Mouse (Mus musculus) CH12.LX (cell line): Measurements from ENCODE around the gene Spata31d1b. TPM values are rescaled to one million over a fixed set of nuclear protein-coding genes. Genes with fewer than 3 reads are reported as not detected.
"Not testable (repeated sequence)": the region's sequence is repeated elsewhere in the genome, so short reads cannot be mapped to it uniquely, and the experiment has no call there.

Experiments
- DNase-seq: peaks from one replicate; pipeline ENCODE4 v3.0.0-alpha.2; 2013; ENCODE audit errors: extremely low read depth
- H3K27ac ChIP-seq: 2 replicates; pipeline ENCODE4 v1.5.1; 2012; ENCODE audit warnings: low read depth, mild to moderate bottlenecking, control low read depth, moderate library complexity; ENCODE audit not compliant: insufficient read depth
- H3K27me3 ChIP-seq: replicated peaks from 2 replicates; pipeline ENCODE3; 2012; ENCODE audit warnings: inconsistent platforms
- H3K36me3 ChIP-seq, 2 experiments: replicated peaks in 1 of 2; 2 replicates each; pipeline versions ENCODE3 to v1.6.1; 2012; ENCODE audit warnings: inconsistent platforms in 1 of 2, low read length in 1 of 2, mild to moderate bottlenecking in 1 of 2, mixed read lengths in 1 of 2, moderate library complexity in 1 of 2; ENCODE audit not compliant: control insufficient read depth in 1 of 2, insufficient read depth in 1 of 2
- H3K4me1 ChIP-seq, 2 experiments: 2 replicates each; pipeline ENCODE4 v1.6.1; 2012; ENCODE audit warnings: inconsistent platforms in 1 of 2, moderate library complexity in 1 of 2; ENCODE audit not compliant: insufficient read depth in 2 of 2, control insufficient read depth in 1 of 2
- H3K4me2 ChIP-seq: 2 replicates; pipeline ENCODE4 v1.6.1; 2012; ENCODE audit warnings: low read depth, mild to moderate bottlenecking, control low read depth; ENCODE audit not compliant: poor library complexity, insufficient read depth, severe bottlenecking
- H3K4me3 ChIP-seq, 3 experiments: fragments of 150-350 bp in 1 of 3; sonication (generic) in 1 of 3; replicated peaks in 1 of 3; 2 replicates each; pipeline versions ENCODE3 to v1.5.1; 2011 to 2012; ENCODE audit warnings: low read depth in 2 of 3, low read length in 2 of 3, mild to moderate bottlenecking in 2 of 3, moderate library complexity in 2 of 3, control low read depth in 1 of 3, improper control_type of control experiment in 1 of 3, inconsistent platforms in 1 of 3, mixed read lengths in 1 of 3; ENCODE audit not compliant: poor library complexity in 1 of 3
- H3K79me2 ChIP-seq: replicated peaks from 2 replicates; pipeline ENCODE4 v1.6.1; 2012; ENCODE audit warnings: mild to moderate bottlenecking, moderate library complexity; ENCODE audit not compliant: control insufficient read depth, poor library complexity, insufficient read depth, severe bottlenecking; ENCODE audit errors: extremely low read depth
- H3K9ac ChIP-seq: 2 replicates; pipeline ENCODE4 v1.6.1; 2012; ENCODE audit warnings: low read depth, mild to moderate bottlenecking, control low read depth, moderate library complexity; ENCODE audit not compliant: insufficient read depth
- H3K9me3 ChIP-seq: replicated peaks from 2 replicates; pipeline ENCODE3; 2012; ENCODE audit warnings: low read length, inconsistent platforms, mixed read lengths
- BHLHE40 ChIP-seq: IDR thresholded peaks from 2 replicates; pipeline ENCODE4 v1.6.1; 2011; ENCODE audit warnings: mild to moderate bottlenecking, low read depth, low read length, improper control_type of control experiment
- CHD2 ChIP-seq: IDR thresholded peaks from 2 replicates; pipeline ENCODE4 v1.6.1; 2011; ENCODE audit warnings: low read length, improper control_type of control experiment
- CTCF ChIP-seq, 2 experiments: IDR thresholded peaks in 1 of 2; conservative IDR thresholded peaks in 1 of 2; 2 replicates each; pipeline ENCODE4 v1.5.1; 2011 to 2012; ENCODE audit warnings: low read depth in 2 of 2, low read length in 2 of 2, improper control_type of control experiment in 1 of 2, inconsistent platforms in 1 of 2, mild to moderate bottlenecking in 1 of 2, moderate library complexity in 1 of 2
- ELF1 ChIP-seq: IDR thresholded peaks from 2 replicates; pipeline ENCODE4 v1.6.1; 2014; ENCODE audit warnings: low read depth, mild to moderate bottlenecking, inconsistent platforms, low read length, improper control_type of control experiment
- JUND ChIP-seq: conservative IDR thresholded peaks from 2 replicates; pipeline ENCODE4 v1.6.1; 2011; ENCODE audit warnings: low read depth, low read length, improper control_type of control experiment
- KAT2A ChIP-seq: IDR thresholded peaks from 2 replicates; pipeline ENCODE4 v1.6.1; 2012; ENCODE audit warnings: low read length, improper control_type of control experiment, inconsistent platforms; ENCODE audit not compliant: insufficient replicate concordance
- MAX ChIP-seq: IDR thresholded peaks from 2 replicates; pipeline ENCODE4 v1.6.1; 2011; ENCODE audit warnings: low read length, improper control_type of control experiment
- MAZ ChIP-seq: IDR thresholded peaks from 2 replicates; pipeline ENCODE4 v1.6.1; 2012; ENCODE audit warnings: low read depth, mild to moderate bottlenecking, inconsistent platforms, low read length, improper control_type of control experiment, moderate library complexity
- MEF2A ChIP-seq: IDR thresholded peaks from 2 replicates; pipeline ENCODE4 v1.6.1; 2014; ENCODE audit warnings: low read depth, mild to moderate bottlenecking, inconsistent platforms, low read length, improper control_type of control experiment, borderline replicate concordance
- MXI1 ChIP-seq: IDR thresholded peaks from 2 replicates; pipeline ENCODE4 v1.6.1; 2011; ENCODE audit warnings: mild to moderate bottlenecking, low read depth, low read length, improper control_type of control experiment
- NELFE ChIP-seq: IDR thresholded peaks from 2 replicates; pipeline ENCODE4 v1.6.1; 2011; ENCODE audit warnings: low read depth, low read length, improper control_type of control experiment
- NRF1 ChIP-seq: IDR thresholded peaks from 2 replicates; pipeline ENCODE4 v1.6.1; 2014; ENCODE audit warnings: low read depth, mild to moderate bottlenecking, inconsistent platforms, low read length, improper control_type of control experiment, moderate library complexity
- PAX5 ChIP-seq: IDR thresholded peaks from 2 replicates; pipeline ENCODE4 v1.6.1; 2012; ENCODE audit warnings: low read length, inconsistent platforms, mixed read lengths
- POLR2A ChIP-seq: IDR thresholded peaks from 2 replicates; pipeline ENCODE4 v1.6.1; 2011; ENCODE audit warnings: low read depth, mild to moderate bottlenecking, improper control_type of control experiment, low read length
- POLR2AphosphoS2 ChIP-seq: IDR thresholded peaks from 2 replicates; pipeline ENCODE4 v1.6.1; 2011; ENCODE audit warnings: low read depth, low read length, improper control_type of control experiment
- RCOR1 ChIP-seq: conservative IDR thresholded peaks from 2 replicates; pipeline ENCODE4 v1.6.1; 2012; ENCODE audit warnings: low read depth, mild to moderate bottlenecking, inconsistent platforms, low read length, improper control_type of control experiment
- SIN3A ChIP-seq: IDR thresholded peaks from 2 replicates; pipeline ENCODE4 v1.6.1; 2012; ENCODE audit warnings: low read length, improper control_type of control experiment, inconsistent platforms
- TCF12 ChIP-seq: IDR thresholded peaks from 2 replicates; pipeline ENCODE4 v1.6.1; 2014; ENCODE audit warnings: low read depth, mild to moderate bottlenecking, inconsistent platforms, low read length, improper control_type of control experiment
- ZKSCAN1 ChIP-seq: IDR thresholded peaks from 2 replicates; pipeline ENCODE4 v1.6.1; 2012; ENCODE audit warnings: low read depth, inconsistent platforms, low read length, improper control_type of control experiment, borderline replicate concordance
- ZNF384 ChIP-seq: IDR thresholded peaks from 2 replicates; pipeline ENCODE4 v1.6.1; 2012; ENCODE audit warnings: low read depth, low read length, improper control_type of control experiment, inconsistent platforms
- dilution Hi-C: fragments of 300-500 bp; cut with MboI; formaldehyde crosslinking; loops from 2 replicates; pipeline ENCODE4 v1.14.3; 2020; ENCODE audit warnings: low sequenced_read_pairs; ENCODE audit not compliant: extremely low pct_unique_long_range_greater_than_20kb, extremely low pct_ligation_motif_present
- in situ Hi-C: fragments of 300-500 bp; cut with MboI; formaldehyde crosslinking; loops from 3 replicates; pipeline ENCODE4 v1.14.3; 2019; ENCODE audit warnings: low sequenced_read_pairs, low pct_ligation_motif_present, low pct_unique_long_range_greater_than_20kb, mixed read lengths
- polyA plus RNA-seq: library from polyadenylated mRNA; unstranded; fragments of >175 nt; gene quantifications from 2 replicates; pipeline ENCODE4 v1.2.1, GENCODE M21; 2012; ENCODE audit warnings: low read depth; ENCODE audit not compliant: insufficient read length
- total RNA-seq, 2 experiments: library from RNA; depleted of rRNA; stranded (reverse); fragments of 300-350 nt in 1 of 2; fragments of >200 nt in 1 of 2; gene quantifications; 2 replicates each; pipeline ENCODE4 v1.2.3; 2012 to 2014

Spata31d1b gene
- total RNA-seq (2012; rRNA removed) (0.13 and 0.30 TPM in 2 replicates), total RNA-seq (2014; rRNA removed) (0.09 and 0.18 TPM in 2 replicates), polyA plus RNA-seq (0.05 and 0.27 TPM in 2 replicates)

GRCm38 (mm10) chr13:59711984-59712383 lies at the start of gene Spata31d1b:
Gene Spata31d1b, plus strand, starts transcription at chr13:59712284.
- in situ Hi-C loops, H3K79me2 ChIP-seq, H3K36me3 ChIP-seq, DNase-seq, dilution Hi-C loops, H3K27ac ChIP-seq, H3K4me2 ChIP-seq, H3K27me3 ChIP-seq, H3K4me3 ChIP-seq, H3K9me3 ChIP-seq, H3K9ac ChIP-seq: not testable (repeated sequence)
- peaks cover 15 to 25% of the 10 kb centered on the region in 2 experiments for H3K4me1 ChIP-seq

- H3K4me1 ChIP-seq: peaks cover 5 to 24% of the 10 kb centered on the region in 2 experiments
- no peaks in the 10 kb centered on the region for H3K79me2 ChIP-seq
- dilution Hi-C loops: no loop called here
- in situ Hi-C loops: no loop called here
- no peak overlapping the region for H3K4me3 ChIP-seq
- no peak overlapping the region for H3K4me2 ChIP-seq
- no peak overlapping the region for H3K27ac ChIP-seq
- no peak for DNase-seq
- H3K9ac ChIP-seq: no peak overlapping the region
- peaks cover 20 to 71% of the 10 kb centered on the region in 2 experiments for H3K36me3 ChIP-seq
- H3K27me3 ChIP-seq: no peaks in the 10 kb centered on the region
- H3K9me3 ChIP-seq: no peaks in the 10 kb centered on the region
- TF ChIP-seq PAX5: no peak
- TF ChIP-seq MAZ: no peak
- no peak for TF ChIP-seq MAX
- TF ChIP-seq MXI1: no peak
- no peak for TF ChIP-seq SIN3A
- no peak for TF ChIP-seq KAT2A
- no peak for TF ChIP-seq JUND
- no peak for TF ChIP-seq ELF1
- no peak for TF ChIP-seq POLR2A
- no peak for TF ChIP-seq MEF2A
- no peak for TF ChIP-seq ZNF384
- TF ChIP-seq CHD2: no peak
- no peak for TF ChIP-seq TCF12
- no peak for TF ChIP-seq ZKSCAN1
- no peak for TF ChIP-seq POLR2AphosphoS2
- TF ChIP-seq BHLHE40: no peak
- no peak for TF ChIP-seq NELFE
- TF ChIP-seq CTCF (conservative IDR thresholded peaks at IDR 0.05 in 1 of 2, IDR thresholded peaks at IDR 0.05 in 1 of 2; ENCODE audit: low read depth in 2 of 2, low read length in 2 of 2): no peak
- no peak for TF ChIP-seq NRF1
- TF ChIP-seq RCOR1: no peak
- TF ChIP-seq, all 38 proteins: peak for 0
These were observed 48.0 kb upstream of the Spata31d1b start for GRCm38 (mm10) chr13:59663939-59664712.
